Mouse (Mus musculus): ENCODE measurements at regions not wholly inside any gene's neighbourhood (a gene's known extent, or its start where the extent isn't known, plus 50 kb on each side); places are given as distances from the start of the nearest gene placed in this dataset.

GRCm38 (mm10) chr11:63834631-63835030 lies 87.5 kb downstream of the Hs3st3b1 start:
- Histone ChIP-seq H3K4me1 (replicated peaks; ENCODE audit: control insufficient read depth, insufficient read depth, low read length) (peaks cover 3% of the 10 kb centered on the region; the same call in 1 of the 2 replicates), H3K27ac (ENCODE audit: low read length) (no peak overlapping the region), H3K4me2 (ENCODE audit: low read depth, low read length) (no peak overlapping the region), H3K36me3 (ENCODE audit: control insufficient read depth, insufficient read depth, low read length) (no peaks in the 10 kb centered on the region), H3K4me3 (ENCODE audit: low read length) (no peak overlapping the region), H3K9me3 (ENCODE audit: control insufficient read depth, low read length) (no peaks in the 10 kb centered on the region; the same call in 1 of the 2 replicates), H3K27me3 (ENCODE audit: control insufficient read depth, insufficient read depth, low read depth, low read length) (0 out of 2 replicates have a peak, but pooled peaks cover 2% of the 10 kb centered on the region), H3K9ac (ENCODE audit: low read length) (no peak overlapping the region)
- 65% methylated on average over 7 of the region's 7 CpGs for WGBS
- no peak for ATAC-seq (ENCODE audit: low read depth)

All from lung, embryonic 16.5 days (tissue).